Mouse (Mus musculus) NIH3T3 (cell line): Measurements from ENCODE around the gene Fam198b.

Experiments
- DNase-seq: peaks from one replicate; pipeline ENCODE4 v3.0.0-alpha.2; 2012; ENCODE audit warnings: low read depth

The Fam198b gene

GRCm38 (mm10) chr3:79983961-79984419 lies 99.7 kb downstream of the Fam198b start:
- no peak for DNase-seq

- DNase-seq, result no peak
Observed at GRCm38 (mm10) chr3:79984542-79984941, 100.2 kb downstream of the Fam198b start.

- peak; percentile 89 for DNase-seq
Observed at GRCm38 (mm10) chr3:79989250-79989649, 104.9 kb downstream of the Fam198b start.

- DNase-seq, result peak; percentile 68
Observed at GRCm38 (mm10) chr3:79989911-79990310, 105.6 kb downstream of the Fam198b start.

- no peak for DNase-seq
Observed at GRCm38 (mm10) chr3:79990480-79990879, 106.1 kb downstream of the Fam198b start.

DNA sequence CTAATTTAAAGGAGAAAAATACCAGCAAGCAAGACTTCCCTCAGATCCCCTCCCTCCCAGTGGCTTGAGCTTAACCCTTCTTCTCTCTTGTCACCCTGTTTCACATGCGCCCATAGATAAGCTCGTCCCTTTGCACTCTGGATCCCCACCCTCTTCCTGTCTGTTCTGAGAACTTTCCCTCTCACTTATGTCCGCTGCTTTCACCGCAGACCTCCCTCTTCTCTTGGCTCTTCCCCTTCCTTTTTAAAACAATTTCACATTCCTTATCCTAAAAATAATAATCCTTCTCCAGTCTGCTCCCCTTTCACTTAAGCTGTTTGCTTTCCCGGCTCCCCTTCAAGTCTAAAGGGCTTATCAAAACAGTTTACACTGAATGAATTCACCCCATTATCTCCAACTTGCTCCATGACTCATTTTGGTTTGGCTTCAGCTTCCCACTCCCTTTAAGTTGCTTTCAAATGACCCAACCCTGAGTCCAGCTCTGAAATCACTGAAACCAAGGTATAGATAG lies 109.8 kb downstream of the Fam198b start:
- DNase-seq, result peak; percentile 71

GRCm38 (mm10) chr3:79995726-79996125 lies 111.4 kb downstream of the Fam198b start:
- DNase-seq, result peak; percentile 83
